Mouse (Mus musculus) skeletal muscle tissue, adult 2 months (tissue): ENCODE measurements around the gene Thoc6.

Experiments used
- DNase-seq: peaks from one replicate; pipeline ENCODE4 v3.0.0-alpha.2; 2012; ENCODE audit warnings: low read depth, low spot score

Thoc6 gene

DNA sequence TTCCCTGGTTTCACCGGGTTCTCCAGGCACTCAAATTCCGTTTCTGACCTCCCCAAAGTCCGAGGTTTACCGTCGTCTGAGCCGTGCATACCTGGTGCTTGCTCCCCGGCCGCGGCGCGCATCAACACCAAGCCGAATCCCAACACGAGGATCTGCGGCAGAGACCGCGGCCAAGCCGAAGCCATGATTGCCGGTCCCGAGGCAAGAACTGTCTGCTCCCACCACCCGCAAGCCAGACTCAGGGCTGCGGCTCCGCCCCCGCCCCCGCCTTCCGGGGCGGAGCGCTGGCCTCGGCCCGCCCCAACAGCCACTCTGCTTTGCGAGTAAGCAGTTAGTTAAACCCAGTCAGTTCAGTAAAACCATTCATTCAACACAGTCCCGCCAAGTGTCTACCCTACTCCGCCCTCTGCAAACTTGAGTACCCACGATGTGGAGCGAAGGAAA, 3.6 kb upstream of the Thoc6 start, which contains the start of gene Tnfrsf12a:
TSS of gene Tnfrsf12a (minus strand) at position 233 of the 444 bp plus-strand sequence.
- peak; percentile 63 for DNase-seq

DNA sequence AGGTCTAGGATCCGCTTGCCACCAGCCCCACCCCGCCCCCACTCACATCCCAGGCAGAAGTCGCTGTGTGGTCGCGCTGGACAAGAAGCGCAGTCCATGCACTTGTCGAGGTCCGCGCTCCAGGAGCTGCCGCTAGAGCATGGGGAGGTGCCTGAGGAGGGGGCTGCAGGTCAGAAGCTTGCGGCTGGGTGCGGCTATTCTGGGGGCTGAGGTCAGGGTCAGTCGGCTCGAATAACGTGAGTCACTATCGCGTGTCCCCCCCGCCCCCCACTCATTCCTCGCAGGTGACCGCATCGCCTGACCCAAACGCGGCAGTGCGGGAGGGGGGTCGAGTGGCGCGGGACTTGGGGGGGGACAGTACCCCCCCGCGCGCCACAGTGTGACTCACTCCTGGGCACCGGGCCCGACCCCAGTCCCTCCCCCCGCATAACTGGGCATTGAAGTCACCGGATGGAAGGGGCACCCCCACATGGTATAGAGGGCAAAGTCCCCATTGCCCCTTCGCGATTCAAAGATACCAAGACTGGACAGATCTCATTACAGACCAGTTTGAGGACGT, 2.9 kb upstream of the Thoc6 start:
- DNase-seq, result peak; percentile 26

- DNase-seq, result peak; percentile 32
Observed at GRCm38 (mm10) chr17:23675564-23676281, 2.0 kb upstream of the Thoc6 start.

DNA sequence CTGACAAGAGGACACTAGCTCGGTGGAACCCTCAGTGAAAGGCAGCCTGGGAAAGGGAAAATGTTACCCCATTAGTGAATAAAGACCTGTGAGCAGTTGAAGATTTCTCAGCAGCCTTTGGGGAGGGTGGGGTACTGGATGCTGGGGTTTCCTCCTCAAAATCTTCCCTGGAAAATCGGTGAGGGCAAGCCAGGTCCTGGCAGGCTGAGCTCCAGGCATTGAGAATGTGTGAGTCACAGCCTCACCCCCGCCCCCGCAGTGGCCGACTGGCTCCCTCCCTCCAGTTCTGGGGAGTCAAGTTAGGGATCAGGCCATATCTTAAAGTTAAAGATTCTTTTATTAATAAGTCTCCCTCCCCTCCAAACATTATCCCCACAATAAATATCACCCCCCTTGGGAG, 1.4 kb upstream of the Thoc6 start:
- DNase-seq, result peak; percentile 38

GRCm38 (mm10) chr17:23674271-23674952, 730 bp upstream of the Thoc6 start:
- DNase-seq, result no peak

- no peak for DNase-seq
Observed at GRCm38 (mm10) chr17:23672761-23673160, 921 bp downstream of the Thoc6 start.

DNA sequence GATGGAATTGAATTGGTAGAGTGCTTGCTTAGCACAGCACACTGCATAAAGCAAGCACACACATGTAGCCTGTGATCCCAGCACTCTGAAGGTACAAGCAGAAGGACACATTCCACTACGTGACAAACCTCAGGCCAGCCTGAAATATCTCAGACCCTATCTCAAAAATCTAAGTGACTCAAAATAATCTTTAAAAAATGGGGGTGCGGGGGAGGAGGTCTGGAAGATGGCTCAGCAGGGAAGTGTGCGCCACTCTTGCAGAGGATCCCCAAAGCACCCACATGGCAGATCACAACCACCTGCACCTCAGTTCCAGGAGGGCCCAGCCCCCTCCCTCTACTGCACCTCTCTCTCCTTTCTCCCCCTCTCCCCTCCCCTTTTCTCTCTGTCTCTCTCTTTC, 2.2 kb downstream of the Thoc6 start:
- no peak for DNase-seq

GRCm38 (mm10) chr17:23670516-23671074, 3.1 kb downstream of the Thoc6 start:
- DNase-seq, result no peak

- no peak for DNase-seq
Observed at GRCm38 (mm10) chr17:23665511-23665910, 8.2 kb downstream of the Thoc6 start.

DNA sequence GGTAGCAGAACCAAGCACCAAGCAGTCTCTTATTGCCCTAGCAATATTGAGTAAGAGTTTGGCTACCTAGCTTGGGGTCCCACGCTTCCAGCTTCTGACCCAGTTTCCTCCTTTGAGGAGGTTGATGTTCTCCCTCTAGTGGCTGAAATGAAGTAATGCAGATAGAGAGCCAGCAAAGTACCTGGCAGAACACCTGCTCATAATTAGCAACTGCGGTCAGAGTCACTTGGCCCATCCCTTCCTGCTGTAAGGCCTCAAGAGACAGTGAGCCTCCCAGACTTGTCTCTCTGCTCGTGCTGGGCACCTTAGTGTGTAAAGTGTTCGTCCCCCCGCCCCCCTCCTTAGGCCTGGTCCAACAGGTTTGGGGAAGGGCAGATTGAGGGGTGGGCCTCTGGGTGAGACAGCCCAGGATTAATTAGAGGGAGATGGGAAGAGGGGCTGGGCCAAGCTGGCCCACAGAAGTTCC, 9.1 kb downstream of the Thoc6 start:
- DNase-seq, result no peak

- no peak for DNase-seq
Observed at GRCm38 (mm10) chr17:23661526-23661925, 12.2 kb downstream of the Thoc6 start.

GRCm38 (mm10) chr17:23660876-23661200, 12.8 kb downstream of the Thoc6 start:
- DNase-seq, result no peak

DNA sequence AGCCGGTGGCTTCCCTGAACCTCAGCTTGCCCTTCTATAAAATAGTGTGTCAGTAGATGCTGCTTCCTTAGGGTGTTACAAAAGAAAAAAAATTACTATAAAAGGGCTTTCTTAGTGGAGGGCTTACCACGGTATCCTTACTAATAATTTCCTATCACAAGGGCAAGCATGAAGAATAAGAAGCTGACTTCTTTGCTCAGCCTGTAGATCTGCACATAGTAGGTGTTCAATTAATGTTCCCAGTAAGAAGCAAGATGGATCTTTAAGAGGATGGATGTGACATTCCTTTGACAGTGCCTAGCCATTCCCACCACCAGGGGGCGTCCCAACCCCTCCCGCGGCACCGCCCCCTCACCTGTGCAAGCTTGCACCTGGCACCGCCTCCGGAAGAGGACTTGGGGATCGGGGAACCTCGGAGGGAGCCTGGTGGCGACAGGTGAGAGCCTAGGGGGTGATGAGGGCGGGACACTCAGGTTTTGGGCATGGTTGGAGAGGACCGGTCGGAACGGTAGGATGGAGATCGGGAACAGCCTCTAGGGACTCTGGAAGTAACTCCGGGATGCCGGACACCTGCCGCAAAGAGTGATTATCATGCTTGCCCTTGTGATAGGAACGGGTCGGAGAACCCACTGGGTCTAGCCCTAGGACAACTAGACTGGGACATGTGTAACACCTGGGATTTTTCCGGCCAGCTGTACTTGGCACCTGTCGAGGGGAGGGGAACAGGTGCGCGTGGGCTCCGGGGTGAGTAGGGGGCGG, 13.4 kb downstream of the Thoc6 start, which contains the start of gene Bicdl2:
TSS of gene Bicdl2 (plus strand) at position 390 of the 759 bp plus-strand sequence.
- no peak for DNase-seq

GRCm38 (mm10) chr17:23658450-23658849, 15.2 kb downstream of the Thoc6 start:
- DNase-seq, result no peak

DNA sequence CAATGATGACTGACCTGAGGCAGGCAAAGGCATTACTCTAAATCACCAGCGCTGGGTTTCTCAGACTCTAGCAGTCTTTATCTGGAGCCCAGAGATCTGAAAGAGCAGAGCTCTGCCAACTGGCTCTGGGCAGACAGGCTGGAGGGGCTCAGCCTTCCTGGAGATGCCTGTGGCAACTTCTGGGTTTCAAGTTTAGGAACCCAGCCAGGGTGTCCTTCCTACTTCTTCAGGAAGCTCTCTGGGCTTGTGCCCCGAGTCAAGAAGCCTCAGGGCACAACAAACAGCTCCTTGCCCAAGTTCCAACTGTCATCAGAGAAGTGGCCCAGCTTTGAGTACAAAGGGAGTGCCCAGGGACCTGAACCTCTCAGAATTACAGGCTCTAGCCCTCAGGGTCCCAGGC, 19.3 kb downstream of the Thoc6 start:
- no peak for DNase-seq

DNA sequence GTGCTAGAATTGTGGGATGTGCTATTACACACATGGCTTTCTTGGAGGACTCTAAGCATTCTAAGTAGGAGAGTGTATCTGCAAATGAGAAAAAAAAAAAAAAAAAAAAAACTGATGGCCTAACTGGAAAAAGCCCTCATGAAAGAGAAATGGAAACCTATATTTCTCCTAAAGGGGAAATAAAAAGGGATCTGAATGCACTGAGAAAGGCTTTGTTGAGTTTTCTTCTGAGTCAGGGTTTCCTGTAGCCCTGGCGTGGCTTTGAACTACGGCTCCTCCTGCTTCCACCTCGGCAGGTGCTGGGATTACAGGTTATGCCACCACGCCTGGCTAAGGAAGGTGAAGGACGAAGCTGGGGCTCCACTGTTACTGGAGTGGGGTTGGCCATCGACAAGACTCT, 19.7 kb downstream of the Thoc6 start:
- DNase-seq, result no peak

GRCm38 (mm10) chr17:23653324-23653723, 20.4 kb downstream of the Thoc6 start:
- DNase-seq, result no peak

- no peak for DNase-seq
Observed at GRCm38 (mm10) chr17:23651363-23651762, 22.3 kb downstream of the Thoc6 start.

DNA sequence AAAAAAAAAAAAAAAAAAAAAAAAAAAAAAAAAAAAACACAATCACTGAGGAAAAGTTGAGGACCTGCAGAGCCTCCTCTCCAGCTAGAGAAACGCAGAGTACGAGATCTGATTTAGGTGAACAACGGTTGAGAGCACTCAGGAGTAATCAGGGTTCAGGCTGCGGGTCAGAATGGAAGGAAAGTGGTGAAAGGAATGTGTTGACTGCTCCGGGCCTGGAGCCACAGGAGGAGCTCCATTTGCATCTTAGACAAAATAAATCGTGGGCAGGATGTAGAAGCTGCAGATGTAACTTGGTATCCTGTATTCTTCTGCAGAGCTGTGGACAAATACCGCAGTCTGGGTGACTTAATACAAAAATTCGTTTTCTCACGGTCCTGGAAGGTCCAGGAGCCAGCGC, 27.8 kb downstream of the Thoc6 start:
- DNase-seq, result no peak

DNA sequence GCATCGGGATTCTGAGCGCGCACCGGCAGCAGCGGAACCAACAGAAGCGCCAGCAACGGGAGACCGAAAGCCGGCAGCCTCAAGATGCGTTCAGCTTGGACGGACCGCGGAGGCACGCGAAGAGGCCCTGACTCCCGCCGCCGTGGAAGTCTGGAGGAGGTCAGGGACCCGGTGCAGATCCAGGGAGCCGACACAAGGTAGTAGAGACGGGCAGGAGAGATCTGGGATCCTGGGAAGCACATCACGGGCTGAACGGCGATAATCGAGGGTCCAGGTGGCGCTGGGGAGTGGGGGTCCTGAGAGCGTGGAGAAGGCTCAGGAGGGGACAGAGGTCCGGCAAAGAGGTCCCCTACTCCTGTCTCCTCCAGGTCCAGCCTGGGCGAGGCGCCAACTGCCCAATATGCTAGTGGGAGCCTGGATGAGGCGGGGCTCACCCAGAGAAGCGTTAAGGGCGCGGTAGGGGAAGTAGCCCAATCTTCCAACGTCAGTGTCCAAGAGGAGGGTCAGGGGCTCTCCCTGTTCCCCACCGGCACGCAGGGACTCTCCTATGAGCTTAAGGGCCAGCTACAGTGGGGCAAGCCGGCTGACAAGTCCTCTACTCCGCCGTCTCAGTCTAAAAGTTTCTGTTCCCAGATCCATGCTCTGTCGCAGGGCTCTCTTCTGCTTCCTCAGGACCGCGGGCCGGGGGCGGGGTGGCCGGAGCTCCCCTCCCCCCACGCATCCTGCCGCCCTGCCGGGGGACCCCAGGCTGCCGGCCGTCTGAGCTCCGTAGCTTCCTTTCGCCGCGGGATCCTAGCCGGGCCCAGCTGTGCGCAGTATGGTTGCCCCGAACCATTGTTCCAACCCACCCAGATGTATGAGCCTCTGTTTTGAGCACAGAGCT, 28.8 kb downstream of the Thoc6 start, which contains the start of gene Mmp25:
TSS of gene Mmp25 (minus strand) at position 665 of the 883 bp plus-strand sequence.
- DNase-seq, result no peak

DNA sequence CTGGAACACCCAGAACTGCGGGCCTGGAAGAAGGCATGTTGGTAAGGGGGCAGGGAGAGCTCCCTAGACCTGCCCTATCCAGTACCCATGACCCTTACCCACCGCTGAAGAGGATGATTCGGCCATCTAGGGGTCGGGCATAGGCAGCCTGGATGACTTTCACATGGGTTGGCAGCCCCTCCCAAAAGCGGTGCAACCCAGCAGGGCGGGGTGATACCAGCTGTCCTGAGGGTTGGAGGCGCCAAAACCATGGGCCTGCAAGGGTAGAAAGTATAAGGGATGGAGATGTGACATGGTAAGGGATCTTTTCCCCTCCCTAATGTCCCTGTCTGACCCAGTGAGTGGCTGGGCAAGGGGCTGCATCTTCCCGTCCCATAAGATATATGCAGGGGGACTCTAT, 42.4 kb downstream of the Thoc6 start:
- DNase-seq, result no peak
